Mouse (Mus musculus) embryonic fibroblast, embryonic 13.5 days (primary cell): ENCODE data around the gene Mrps27. TPM values are rescaled to one million over a fixed set of nuclear protein-coding genes. Genes with fewer than 3 reads are reported as not detected.

ENCODE experiments used
- H3K27ac ChIP-seq: 2 replicates; pipeline ENCODE4 v1.5.1; 2012; ENCODE audit warnings: low read length, control low read depth, inconsistent platforms; ENCODE audit not compliant: insufficient read depth
- H3K4me1 ChIP-seq: 2 replicates; pipeline ENCODE4 v1.6.1; 2011; ENCODE audit warnings: low read length; ENCODE audit not compliant: control insufficient read depth, insufficient read depth
- H3K4me3 ChIP-seq: 2 replicates; pipeline ENCODE4 v1.5.1; 2011; ENCODE audit warnings: mild to moderate bottlenecking, control low read depth, low read length; ENCODE audit not compliant: insufficient read depth
- CTCF ChIP-seq: IDR thresholded peaks from 2 replicates; pipeline ENCODE4 v1.5.1; 2011; ENCODE audit warnings: mild to moderate bottlenecking, control low read depth, low read length, moderate library complexity, borderline replicate concordance; ENCODE audit not compliant: insufficient read depth
- POLR2A ChIP-seq: IDR thresholded peaks from 2 replicates; pipeline ENCODE4 v1.6.1; 2011; ENCODE audit warnings: low read depth, mild to moderate bottlenecking, control low read depth, low read length, moderate library complexity
- polyA plus RNA-seq: library from polyadenylated mRNA; stranded (reverse); fragments of >200 nt; gene quantifications from 2 replicates; pipeline ENCODE4 v1.2.4, GENCODE M21; 2011; ENCODE audit warnings: low read depth; ENCODE audit not compliant: missing spikeins, insufficient read length

Mrps27 gene
- polyA plus RNA-seq, 1 experiment = 26.1 TPM

DNA sequence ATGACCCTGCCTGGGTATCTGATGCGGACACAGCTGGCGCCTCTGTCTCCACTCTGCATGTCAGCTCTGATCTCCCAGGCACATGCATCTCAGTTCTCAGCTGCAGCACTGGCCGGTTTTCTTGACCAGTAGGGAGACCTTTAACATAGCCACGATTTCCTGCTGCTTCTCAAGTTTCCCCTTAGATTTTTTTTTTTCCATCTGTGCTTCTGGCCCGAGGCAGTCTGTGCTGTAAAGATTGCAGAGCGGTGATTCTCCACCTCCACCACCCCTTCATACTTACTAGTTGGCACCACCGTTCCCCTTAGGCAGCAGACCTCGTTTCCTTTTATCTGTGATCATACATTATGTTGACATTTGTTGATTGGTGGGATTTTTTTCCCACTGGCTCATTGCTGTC lies 6.6 kb downstream of the Mrps27 start:
- TF ChIP-seq POLR2A (no peak), CTCF (no peak)
- Histone ChIP-seq H3K4me1 (peaks cover 5% of the 10 kb centered on the region; the same call in 1 of the 2 replicates), H3K27ac (no peak overlapping the region), H3K4me3 (no peak overlapping the region)

DNA sequence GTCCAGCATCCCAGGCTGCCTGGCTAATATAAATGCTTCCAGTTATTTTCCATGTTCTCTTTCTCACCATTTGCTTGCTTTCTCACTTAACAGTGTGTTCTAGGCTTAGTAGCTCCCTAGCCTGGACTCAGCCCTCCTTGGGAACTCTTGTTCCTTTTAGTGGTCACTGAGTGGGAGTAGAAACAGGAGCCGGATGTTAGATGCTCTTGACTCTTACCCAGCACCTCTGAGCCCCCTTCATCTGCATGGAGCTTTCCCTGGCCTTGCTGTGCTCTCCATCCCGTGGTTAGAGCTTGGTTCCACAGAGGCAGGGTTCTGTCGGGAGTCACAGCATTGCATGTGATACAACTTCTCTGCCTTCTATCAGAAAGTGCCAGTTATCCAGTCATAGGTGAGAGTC lies 7.0 kb downstream of the Mrps27 start:
- Histone ChIP-seq H3K4me3 (no peak overlapping the region), H3K27ac (no peak overlapping the region), H3K4me1 (peaks cover 5% of the 10 kb centered on the region; the same call in 1 of the 2 replicates)
- TF ChIP-seq POLR2A = no peak
- no peak for TF ChIP-seq CTCF

DNA sequence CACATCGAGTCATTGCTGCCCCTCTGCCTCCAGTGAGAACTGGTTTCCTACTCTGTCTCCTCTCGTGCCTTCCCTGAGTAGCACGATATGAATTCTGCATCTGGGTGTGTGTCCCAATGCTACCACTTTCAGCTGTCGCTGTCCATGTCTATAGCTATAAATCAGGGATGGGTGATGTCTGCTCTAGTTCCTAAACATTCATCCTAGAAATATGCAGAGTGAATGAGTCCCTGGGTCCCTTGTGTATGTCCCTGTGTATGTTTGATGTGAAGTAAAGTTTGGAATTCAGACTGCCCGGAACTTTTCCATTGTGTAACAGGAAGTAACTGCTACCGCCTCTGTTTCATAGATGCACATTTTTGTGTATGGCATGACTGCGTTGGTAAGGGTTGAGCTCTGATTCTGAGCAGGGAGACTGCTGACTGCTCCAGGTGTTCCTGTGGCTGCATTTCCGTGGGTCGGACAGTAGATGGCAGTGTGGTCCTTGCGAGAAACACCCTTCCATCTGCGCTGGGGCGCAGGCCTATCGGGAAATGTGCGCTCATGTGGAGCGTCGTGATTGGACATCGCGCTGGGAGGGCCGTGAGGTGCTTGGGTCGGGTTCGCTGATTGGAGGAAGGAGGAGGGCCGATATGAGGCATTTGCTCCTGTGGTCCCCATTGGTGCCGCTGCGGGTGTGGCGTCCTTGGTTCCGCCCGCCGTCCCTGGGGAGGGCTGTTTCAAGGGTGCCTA lies 8.3 kb downstream of the Mrps27 start:
- H3K4me1 ChIP-seq = peaks cover 5% of the 10 kb centered on the region; the same call in 1 of the 2 replicates
- TF ChIP-seq CTCF (peak; percentile 99), POLR2A (no peak)
- H3K4me3 ChIP-seq = peak overlapping the region; percentile 28; the same call in 1 of the 2 replicates
- H3K27ac ChIP-seq = peak overlapping the region; percentile 73

DNA sequence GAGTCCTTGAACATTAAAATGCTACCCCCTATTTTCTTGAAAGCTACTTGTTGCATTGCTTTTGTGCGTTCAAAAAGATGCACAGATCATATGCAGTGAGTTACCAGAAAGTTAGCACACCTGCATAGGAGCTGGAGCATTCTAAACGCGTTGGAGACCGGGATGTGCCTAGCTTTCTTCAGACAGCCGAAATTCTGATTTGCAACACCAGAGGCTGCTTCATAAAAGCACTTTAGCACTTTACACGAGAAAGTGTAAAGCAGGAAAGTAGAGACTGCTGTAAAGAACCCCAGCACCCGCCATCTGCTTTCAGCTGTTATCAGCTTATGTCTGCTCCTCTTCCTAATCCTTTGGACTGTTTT lies 8.9 kb downstream of the Mrps27 start:
- peak overlapping the region; percentile 28 for H3K4me3 ChIP-seq
- TF ChIP-seq POLR2A (peak; percentile 43; the same call in 1 of the 2 replicates), CTCF (no peak)
- H3K4me1 ChIP-seq = peaks cover 5% of the 10 kb centered on the region; the same call in 1 of the 2 replicates
- H3K27ac ChIP-seq = peak overlapping the region; percentile 73

DNA sequence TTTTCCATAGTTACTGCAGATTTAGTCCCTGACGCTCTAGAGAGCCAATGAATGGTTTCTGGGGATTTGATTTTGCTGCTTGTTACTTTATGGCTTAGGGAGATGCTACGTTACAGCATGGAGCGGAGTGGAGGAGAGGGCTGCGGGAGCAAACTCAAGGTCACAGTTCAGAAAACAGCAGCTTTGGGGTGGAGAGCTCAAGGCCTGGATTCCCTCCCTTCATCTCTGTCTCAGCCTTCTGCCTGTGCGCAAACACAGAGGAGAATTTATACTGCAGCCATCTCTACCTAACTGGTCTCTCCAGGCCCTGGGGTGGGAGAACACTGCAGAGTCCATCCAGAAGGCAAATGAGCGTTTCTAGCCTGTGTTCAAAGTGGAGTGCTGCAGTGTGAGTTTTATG lies 10.5 kb downstream of the Mrps27 start:
- Histone ChIP-seq H3K27ac (no peak overlapping the region), H3K4me3 (no peak overlapping the region), H3K4me1 (peaks cover 5% of the 10 kb centered on the region; the same call in 1 of the 2 replicates)
- TF ChIP-seq POLR2A (no peak), CTCF (no peak)

DNA sequence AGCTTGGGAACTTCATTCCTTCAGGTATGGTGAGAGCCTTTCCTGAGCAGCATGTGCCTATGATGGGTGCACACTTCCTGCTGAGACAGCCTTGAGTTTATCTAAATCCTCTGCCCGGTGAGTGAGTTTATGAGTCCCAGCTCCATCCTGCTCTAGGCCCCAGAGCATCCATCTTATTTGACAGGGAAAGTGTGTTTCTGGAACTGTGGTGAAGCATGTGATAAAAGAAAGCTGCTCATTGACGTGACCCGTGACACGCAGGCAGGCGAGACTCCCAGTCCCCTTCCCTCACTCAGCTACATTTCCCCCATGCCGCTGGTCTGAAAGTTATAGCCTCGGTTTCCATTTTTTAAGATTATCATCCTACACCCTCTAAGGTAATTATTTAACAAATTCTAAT lies 11.3 kb downstream of the Mrps27 start:
- peaks cover 5% of the 10 kb centered on the region; the same call in 1 of the 2 replicates for H3K4me1 ChIP-seq
- no peak overlapping the region for H3K4me3 ChIP-seq
- H3K27ac ChIP-seq = no peak overlapping the region
- TF ChIP-seq CTCF = no peak
- TF ChIP-seq POLR2A = no peak

DNA sequence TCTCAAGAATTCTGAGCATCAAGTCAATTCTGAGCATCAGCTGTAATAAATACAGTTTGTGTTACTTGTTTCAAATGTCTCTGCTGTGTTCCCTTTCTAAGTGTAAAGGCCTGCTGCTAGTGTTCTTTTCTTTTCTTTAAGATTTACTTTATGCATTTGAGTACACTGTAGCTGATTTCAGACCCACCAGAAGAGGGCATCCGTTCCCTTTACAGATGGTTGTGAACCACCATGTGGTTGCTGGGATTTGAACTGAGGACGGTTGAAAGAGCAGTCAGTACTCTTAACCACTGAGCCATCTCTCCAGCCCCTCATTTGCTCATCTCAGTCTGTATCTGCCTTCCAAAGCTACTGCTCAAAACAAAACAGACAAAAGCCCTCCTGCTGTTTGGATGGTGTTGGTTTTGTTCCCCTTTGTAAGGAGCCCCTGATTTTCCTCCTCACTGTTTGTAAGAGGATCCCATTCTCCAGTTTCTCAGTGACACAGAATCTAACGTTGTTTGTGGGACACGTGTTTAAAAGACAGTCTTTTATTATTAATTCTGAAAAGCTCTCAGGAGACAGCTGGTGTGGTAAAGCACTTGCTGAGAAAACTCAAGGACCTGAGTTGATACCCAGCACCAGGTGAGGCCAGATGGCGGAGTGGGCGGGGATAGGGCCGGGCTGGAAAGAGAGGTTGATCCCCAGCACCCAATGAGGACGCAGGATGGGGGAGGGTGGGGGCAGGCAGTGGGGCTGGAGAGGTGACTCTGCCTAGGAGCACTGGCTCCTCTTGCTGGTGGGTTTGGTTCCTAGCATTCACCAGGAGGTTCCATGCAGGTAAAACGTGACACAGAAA lies 12.1 kb downstream of the Mrps27 start:
- H3K4me3 ChIP-seq = no peak overlapping the region
- TF ChIP-seq POLR2A = no peak
- TF ChIP-seq CTCF = no peak
- H3K4me1 ChIP-seq = 0 out of 2 replicates have a peak, but pooled peaks cover 2% of the 10 kb centered on the region
- H3K27ac ChIP-seq = no peak overlapping the region

DNA sequence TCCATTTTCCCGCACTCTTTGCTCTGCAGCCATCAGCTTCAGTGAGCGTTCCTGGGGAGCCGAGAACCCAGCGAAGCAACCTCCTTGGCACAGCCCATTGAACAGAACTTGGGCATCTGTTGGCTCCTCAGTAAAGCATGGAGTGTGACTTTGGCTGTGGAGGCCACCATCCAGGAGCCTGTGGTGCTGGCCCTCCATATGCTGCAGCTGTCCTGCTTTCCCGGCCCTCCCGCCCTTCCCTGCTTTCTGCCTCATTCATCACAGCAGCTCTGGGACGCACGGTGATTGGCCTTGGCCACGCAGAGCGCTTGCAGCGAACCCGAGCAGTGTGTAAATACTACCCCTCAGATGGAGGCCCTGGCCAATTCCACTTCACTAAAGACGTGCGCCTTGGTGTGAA lies 14.3 kb downstream of the Mrps27 start:
- H3K4me3 ChIP-seq = no peak overlapping the region
- H3K4me1 ChIP-seq = no peaks in the 10 kb centered on the region
- H3K27ac ChIP-seq = no peak overlapping the region
- TF ChIP-seq CTCF (no peak), POLR2A (no peak)

DNA sequence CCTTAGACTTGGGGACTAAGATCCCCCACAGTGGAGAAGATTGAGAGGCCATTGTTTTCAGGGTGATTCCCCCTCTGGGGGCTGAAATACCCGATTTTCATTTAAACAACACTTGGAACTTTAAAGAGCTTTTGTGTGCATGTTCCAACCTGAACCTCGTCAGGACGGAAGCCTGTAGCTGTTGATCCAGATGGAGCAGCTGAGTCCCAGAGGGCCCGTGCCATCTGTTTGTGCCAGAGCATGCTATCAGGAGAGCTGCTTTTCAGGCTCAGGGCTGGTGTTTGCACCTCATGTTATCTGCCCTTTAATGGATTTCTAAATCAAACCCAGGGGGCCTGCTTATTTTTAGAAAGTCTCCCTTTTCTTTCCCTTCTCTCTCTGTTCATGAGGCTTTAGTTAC lies 19.3 kb downstream of the Mrps27 start:
- no peak for TF ChIP-seq CTCF
- TF ChIP-seq POLR2A = no peak
- H3K4me1 ChIP-seq = peaks cover 7% of the 10 kb centered on the region
- H3K4me3 ChIP-seq = no peak overlapping the region
- H3K27ac ChIP-seq = no peak overlapping the region
